ENCODE assay signal across 14 mouse cellular contexts in genomic region chr2:137093298-137093630, GRCm38 (mm10).
"Had no signal": no experiment of that assay in that cellular context is flagged by ENCODE, and none has a peak within 500 bp of the region (broad histone marks: within the 10 kb centered on the region; RNA-seq: fewer than 3 reads in every experiment).

No protein-coding gene starts in this region.

- H3K27me3 ChIP-seq: intestine, embryonic 15.5 days; liver, embryonic 12.5 days had no signal

- H3K27ac ChIP-seq: intestine, embryonic 15.5 days; layer of hippocampus, adult 2 months; liver, embryonic 12.5 days; stomach, postnatal 0 days had no signal

- H3K9me3 ChIP-seq: intestine, embryonic 15.5 days; liver, embryonic 12.5 days had no signal

- H3K9ac ChIP-seq: intestine, embryonic 15.5 days; liver, embryonic 12.5 days; lung, embryonic 14.5 days had no signal

- H3K4me2 ChIP-seq: intestine, embryonic 15.5 days; liver, embryonic 12.5 days; lung, embryonic 14.5 days had no signal

- H3K4me1 ChIP-seq: liver, embryonic 12.5 days had no signal

- H3K36me3 ChIP-seq: liver, embryonic 12.5 days had no signal

- H3K4me3 ChIP-seq: intestine, embryonic 15.5 days; layer of hippocampus, adult 2 months; liver, embryonic 12.5 days had no signal

- DNase-seq: kidney, adult 18-20 months; kidney, postnatal 10 days; kidney, postnatal 4 days; left cerebral cortex, postnatal 4 days; lung, embryonic 14.5 days; lung, postnatal 10 days; lung, postnatal 4 days; midbrain, embryonic 14.5 days; right cerebral cortex, adult 18-20 months; thymus, postnatal 4 days had no signal

- ATAC-seq: intestine, embryonic 15.5 days; liver, embryonic 12.5 days had no signal
